Mouse (Mus musculus): ENCODE data around the gene Zfp770.
A peak's percentile ranks its signal among the peaks of the same experiment; 100 is the strongest.
"Not testable (repeated sequence)": the region's sequence is repeated elsewhere in the genome, so short reads cannot be mapped to it uniquely, and the experiment has no call there.

Gene Zfp770

DNA sequence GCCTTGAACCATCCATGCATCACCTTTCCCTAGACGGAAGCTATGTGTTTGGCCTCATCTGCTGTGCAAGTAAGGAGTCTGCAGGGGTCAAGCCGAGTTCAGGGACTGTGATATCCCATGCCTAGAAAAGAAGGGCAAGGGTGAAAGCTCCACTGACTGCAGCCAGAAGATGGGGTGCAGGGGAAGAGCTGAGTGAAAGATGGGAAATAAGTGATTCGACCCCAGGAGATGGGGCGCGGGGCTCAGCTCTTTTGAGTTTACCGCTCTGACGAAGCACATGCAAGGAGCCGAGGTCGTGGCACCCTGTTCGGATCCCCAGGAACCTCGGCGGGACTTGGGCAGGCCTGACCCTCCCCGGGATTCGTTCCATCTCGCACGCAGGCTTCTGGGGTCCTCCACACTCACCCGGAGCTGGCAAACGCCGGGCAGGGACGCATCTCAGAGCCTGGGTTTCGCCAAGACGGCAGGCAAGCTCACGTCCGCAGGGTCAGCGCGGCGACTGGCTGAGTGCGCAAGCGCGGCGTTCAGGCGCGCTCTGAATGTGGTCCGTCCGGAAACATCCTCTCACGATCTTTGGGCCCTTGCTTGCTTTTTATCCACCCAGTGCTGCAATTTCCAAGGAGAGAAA is at the start of gene Zfp770:
Zfp770 (minus strand) TSS at position 538 of the 628 bp plus-strand sequence.
- peak; percentile 79 for DNase-seq (ENCODE audit: low spot score)

- DNase-seq (ENCODE audit: low spot score) = peak; percentile 15
These were observed 48.2 kb upstream of the Zfp770 start for GRCm38 (mm10) chr2:114249440-114249839.

DNA sequence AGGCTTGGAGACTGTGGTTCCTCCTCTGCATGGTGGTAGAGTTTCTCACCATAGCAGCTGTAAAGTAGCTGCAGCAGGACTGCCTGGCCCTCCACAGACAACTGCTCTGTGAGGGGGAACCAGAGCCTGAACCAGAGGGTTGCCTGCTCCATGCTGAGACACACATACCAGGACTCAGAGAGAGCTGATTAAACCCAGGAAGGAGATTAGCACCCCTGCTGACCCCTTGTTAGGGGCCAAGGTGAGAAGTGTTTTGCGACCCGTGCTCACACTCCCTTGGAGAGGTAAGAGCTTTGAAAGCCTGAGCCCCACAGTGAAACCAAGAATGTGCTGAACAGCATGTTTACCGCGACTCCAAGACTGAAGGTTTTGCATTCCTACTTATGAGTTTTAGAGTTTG is 36.4 kb upstream of the Zfp770 start:
- DNase-seq (ENCODE audit: low spot score) = no peak

DNA sequence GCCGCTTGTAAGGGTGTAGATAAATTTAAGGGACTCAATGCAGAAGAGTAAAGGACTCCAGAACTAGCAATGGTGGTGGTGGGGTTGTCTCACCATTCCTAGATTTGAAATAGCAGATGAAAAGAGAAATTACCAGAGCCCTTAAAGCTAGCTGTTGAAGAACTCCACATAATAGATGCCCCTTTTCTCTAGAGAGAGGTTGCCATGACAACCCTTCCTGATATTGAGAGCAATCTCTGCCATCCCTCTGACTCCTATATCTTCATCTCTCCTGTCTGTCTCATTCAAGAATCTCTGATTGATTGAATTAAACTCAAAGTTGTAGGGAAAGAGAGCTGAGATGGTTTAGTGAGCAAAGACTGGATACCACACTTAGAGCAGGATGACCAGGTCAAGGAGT is 35.3 kb upstream of the Zfp770 start:
- no peak for DNase-seq (ENCODE audit: low spot score)

DNA sequence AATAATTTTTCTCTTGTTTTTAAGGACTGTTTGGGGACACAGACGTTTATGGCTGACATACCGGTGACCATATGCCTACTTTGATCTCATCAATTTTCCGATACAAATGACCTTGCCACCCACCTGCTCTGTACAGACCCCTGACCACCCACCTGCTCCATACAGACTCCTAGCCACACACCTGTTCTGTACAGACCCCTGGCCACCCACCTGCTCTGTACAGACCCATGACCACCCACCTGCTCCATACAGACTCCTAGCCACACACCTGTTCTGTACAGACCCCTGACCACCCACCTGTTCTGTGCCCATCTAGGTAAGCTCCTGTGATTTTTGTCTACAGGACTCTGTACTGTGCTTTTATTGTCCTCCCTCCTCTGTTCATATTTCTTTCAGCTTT is 34.3 kb upstream of the Zfp770 start:
- no peak for DNase-seq (ENCODE audit: low spot score)

DNA sequence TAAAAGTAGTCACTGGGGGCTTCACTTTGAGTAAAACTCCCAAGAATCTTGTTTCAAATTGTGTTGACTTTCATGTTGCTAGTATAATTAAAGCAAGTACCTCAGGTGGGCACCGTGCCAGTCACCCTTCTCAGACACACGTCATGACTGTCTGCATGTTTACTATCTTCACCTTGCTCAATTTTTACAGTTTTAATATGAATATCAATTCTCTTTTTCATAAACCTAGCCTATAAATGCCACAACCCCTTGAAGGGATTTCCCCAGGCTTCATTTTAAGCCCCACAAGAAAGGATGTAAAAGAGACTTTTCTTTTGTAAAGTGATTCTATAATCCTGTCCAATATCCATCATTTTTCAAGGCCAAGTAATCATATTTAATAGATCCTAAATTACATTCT is 30.0 kb upstream of the Zfp770 start:
- DNase-seq (ENCODE audit: low spot score) = no peak

- DNase-seq (ENCODE audit: low spot score) = no peak
These were observed 27.4 kb upstream of the Zfp770 start for GRCm38 (mm10) chr2:114228672-114229071.

DNA sequence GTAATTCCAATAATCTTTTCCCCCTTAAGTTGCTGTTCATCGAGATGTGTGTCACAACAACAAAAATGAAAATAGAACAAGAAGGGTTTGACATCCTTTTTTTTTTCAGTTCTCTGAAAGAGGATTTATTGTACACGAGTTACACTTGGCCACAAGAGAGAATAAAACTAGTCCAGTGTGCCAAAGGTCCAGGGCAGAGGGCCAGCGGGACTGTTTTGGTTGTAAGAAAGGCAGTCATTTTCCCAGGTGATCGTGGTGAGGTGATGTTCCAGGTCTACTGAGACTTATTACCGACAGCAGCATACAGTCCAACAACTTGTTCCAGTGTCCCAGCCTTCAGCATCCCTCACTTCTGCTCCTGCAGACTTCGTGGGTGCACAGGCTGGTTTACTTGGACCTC is 3.8 kb upstream of the Zfp770 start:
- no peak for DNase-seq (ENCODE audit: low spot score)

- no peak for DNase-seq (ENCODE audit: low spot score)
These were observed 305 bp upstream of the Zfp770 start for GRCm38 (mm10) chr2:114201574-114201973.

DNA sequence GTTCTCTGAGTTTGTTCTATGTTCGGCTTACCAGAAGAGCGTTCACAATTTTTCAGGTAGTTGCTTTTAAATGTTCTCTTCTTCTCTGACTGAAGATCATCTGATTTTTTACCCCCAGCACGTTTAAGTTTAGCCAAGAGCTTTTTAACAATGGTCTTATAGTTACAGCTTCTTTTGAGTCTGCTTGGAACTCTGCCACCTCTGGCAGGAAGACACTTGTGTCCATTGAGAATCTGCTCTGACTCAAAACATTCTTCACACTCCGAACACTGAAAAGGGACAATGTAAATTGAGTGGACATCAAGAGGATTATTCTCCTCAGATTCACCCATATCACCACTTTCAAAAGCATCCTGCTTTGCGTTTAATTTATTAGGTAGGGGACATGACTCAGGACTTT is 4.8 kb downstream of the Zfp770 start:
- no peak for DNase-seq (ENCODE audit: low spot score)

DNA sequence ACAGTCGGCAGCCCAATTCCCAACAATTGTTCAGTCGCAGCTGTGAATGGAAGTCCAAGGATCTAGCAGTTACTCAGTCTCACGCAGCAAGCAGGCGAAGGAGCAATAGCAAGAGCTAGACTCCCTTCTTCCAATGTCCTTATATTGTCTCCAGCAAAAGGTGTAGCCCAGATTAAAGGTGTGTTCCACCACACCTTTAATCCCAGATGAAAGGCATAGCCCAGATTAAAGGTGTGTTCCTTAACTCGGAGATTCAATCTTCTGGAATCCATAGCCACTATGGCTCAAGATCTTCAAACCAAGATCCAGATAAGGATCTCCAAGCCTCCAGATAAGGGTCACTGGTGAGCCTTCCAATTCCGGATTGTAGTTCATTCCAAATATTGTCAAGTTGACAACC is 14.3 kb downstream of the Zfp770 start, which contains the start of gene Aqr:
Aqr (minus strand) TSS at position 101 of the 400 bp plus-strand sequence.
- DNase-seq (ENCODE audit: low spot score) = not testable (repeated sequence)

GRCm38 (mm10) chr2:114177802-114178733 is 23.2 kb downstream of the Zfp770 start:
- no peak for DNase-seq (ENCODE audit: low spot score)

- peak; percentile 85 for DNase-seq (ENCODE audit: low spot score)
These were observed 26.4 kb downstream of the Zfp770 start for GRCm38 (mm10) chr2:114174651-114175484.

DNA sequence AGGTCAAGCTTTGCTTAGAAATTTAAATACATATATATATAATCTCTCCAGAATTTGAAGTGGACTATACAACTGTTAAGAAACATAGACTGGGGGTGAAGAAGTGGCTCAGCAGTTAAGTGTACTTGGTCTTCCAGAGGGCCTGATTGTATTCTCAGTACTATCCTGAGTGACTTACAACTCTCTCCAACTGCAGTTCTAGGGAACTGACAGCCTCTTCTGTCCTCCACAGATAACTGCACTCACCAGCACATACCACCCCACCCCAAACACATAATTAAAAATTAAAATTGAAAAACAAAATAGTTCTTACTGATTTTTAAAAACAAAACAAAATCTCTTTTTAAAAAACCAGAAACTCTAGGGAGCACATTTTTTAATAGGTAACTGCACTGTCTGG is 28.0 kb downstream of the Zfp770 start:
- DNase-seq (ENCODE audit: low spot score) = no peak

DNA sequence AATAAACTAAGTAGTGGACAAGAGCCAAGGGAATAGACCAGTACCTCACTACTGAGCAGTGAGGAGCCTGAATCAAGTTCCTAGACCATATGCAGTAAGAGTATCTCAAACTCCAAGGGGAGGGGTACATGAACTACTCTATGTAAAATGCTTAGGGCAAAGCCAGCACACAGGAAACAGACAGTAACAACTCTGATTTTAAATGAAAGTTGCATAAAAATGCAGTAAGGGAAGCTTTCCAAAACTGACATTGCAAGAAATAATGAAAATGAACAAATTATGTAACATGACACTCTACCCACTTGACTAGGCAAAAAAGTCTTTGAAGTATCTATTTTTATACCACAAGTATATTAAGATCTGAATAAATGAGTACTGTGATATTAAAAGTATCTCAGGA is 33.4 kb downstream of the Zfp770 start:
- no peak for DNase-seq (ENCODE audit: low spot score)

GRCm38 (mm10) chr2:114161978-114162377 is 39.3 kb downstream of the Zfp770 start:
- no peak for DNase-seq (ENCODE audit: low spot score)

GRCm38 (mm10) chr2:114157345-114157744 is 43.9 kb downstream of the Zfp770 start:
- no peak for DNase-seq (ENCODE audit: low spot score)

- no peak for DNase-seq (ENCODE audit: low spot score)
These were observed 44.6 kb downstream of the Zfp770 start for GRCm38 (mm10) chr2:114156639-114157038.

- no peak for DNase-seq (ENCODE audit: low spot score)
These were observed 48.0 kb downstream of the Zfp770 start for GRCm38 (mm10) chr2:114153247-114153646.

DNA sequence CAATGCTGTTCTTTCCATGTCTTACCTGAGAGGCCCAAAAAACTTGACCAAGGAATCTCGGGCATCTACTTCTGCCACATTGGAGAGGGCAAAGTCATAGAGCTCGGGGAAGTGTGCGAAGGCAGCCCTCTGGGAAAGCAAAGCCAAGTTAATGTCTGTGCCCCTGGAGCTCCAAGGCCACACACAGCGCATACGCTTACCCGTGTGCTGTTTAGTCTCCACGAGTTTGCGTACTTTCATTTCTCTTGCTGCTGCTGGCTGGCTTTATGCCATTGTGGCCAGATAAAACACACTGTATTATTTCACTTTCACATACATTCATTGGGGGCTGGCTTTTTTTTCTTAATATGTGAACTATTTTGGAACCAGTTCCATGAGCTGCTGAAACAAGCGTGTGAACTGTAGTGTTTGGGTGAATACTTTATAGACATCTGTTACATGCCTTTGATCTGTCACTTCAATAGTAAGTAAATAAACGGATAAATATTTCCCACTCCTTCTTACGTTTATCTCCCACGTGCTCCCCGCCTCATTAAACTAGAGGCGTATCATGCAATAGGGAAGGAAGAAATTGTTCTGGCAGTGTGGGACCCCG is 54.3 kb downstream of the Zfp770 start:
- no peak for DNase-seq (ENCODE audit: low spot score)

- peak; percentile 49 for DNase-seq (ENCODE audit: low spot score)
These were observed 55.9 kb downstream of the Zfp770 start for GRCm38 (mm10) chr2:114145315-114145801.

DNA sequence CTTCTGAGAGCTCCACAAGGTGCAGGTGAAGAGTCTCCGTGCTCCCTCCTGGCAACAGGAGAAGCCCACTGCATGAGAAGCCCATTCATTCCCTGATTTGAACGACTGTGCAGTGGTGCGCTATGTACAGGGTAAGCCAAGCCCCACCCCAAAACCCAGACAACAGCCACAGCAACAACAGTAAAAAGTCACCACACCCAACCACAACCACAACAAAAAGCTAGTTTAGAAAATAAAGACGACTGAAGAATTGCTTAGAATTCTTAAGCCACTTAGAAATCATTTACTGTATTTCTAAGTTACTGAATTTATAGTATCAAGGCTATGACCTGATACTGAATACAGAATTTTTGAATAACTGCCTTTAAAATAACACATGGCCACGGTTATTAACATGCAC is 56.4 kb downstream of the Zfp770 start:
- no peak for DNase-seq (ENCODE audit: low spot score)

Data from layer of hippocampus, adult 11-12 months (tissue).